Mouse (Mus musculus) cerebellum, adult 9-11 months (tissue): ENCODE data around the gene Ccl22.

ENCODE experiments used
- DNase-seq: peaks from one replicate; pipeline ENCODE4 v3.0.0; 2022

Ccl22 gene

GRCm38 (mm10) chr8:94745476-94746184 lies at the start of gene Ccl22:
Ccl22 (plus strand) TSS chr8:94745590.
- DNase-seq, result no peak

GRCm38 (mm10) chr8:94695994-94696384 lies 49.4 kb upstream of the Ccl22 start, which contains the start of gene Pllp:
Pllp (minus strand) TSS chr8:94696278.
- DNase-seq, result no peak

DNA sequence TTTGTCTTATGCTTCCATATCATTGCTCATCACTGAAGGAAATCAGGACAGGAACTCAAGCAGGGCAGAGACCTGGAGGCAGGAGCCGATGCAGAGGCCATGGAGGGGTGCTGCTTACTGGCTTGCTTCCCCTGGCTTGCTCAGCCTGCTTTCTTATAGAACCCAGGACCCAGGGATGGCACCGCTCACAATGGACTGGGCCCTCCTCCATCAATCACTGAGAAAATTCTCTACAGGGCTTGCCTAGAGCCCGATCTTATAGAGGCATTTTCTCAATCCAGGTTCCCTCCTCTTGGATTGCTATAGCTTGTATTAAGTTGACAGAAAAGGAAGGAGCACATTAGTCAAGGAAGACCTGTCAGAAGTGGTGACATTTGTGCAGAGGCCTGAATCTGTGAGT lies 48.8 kb upstream of the Ccl22 start:
- no peak for DNase-seq

DNA sequence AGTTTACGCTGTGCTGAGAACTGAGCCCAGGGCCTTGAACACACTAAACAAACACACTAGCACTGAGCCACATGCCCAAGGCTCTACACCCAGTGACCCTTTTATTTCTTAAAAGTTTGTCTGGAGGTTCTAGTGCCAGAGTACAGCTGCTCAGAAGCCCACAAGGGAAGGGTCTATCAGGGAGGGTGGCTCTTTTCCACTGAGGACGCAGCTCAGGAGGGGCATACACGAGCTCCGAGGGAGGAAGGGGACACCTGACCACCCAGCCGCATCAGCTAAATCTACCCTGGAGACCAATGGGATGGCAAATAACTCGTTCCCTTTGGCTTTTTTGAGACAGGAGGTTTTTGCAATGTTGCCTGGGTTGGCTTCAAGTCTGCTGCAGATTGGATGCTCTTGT lies 47.4 kb upstream of the Ccl22 start:
- no peak for DNase-seq

DNA sequence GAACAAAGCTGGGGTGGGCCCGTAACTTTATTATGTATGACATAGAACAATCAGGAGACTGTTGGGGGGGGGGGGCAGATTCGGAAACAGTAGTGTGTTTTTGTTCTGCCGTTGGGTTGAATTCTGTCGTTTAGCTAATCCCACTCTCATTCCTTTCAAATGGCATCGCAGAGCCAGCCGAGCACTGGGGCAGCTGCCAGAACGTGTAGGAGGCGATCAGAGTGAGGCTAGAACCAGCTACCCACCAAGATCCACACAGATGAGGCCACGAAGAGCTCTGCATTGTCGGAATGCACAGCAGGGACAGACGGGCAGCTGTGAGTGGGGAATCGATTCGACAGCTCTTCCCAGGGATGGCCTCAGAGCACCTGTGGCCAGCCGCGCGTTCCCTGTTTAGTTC lies 46.0 kb upstream of the Ccl22 start:
- DNase-seq, result no peak

DNA sequence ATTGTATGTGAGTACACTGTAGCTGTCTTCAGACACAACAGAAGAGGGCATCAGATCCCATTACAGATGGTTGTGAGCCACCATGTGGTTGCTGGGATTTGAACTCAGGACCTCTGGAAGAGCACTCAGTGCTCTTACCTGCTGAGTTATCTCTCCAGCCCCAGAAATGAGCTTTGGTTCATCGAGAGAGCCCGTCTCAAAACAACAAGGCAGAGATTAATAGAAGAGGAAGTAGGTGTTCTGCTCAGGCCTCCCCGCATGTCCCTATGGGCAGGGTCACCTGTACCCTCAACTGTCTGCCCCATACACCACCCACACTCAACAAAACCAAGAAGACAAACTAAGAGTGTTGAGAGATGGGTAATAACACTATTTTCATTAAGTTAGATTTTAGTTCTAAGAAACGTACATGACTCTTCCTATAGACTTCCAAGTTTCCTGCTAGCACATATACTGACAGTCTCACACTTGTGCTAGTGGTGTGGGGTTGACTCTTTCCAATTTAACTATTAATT lies 44.9 kb upstream of the Ccl22 start:
- no peak for DNase-seq

DNA sequence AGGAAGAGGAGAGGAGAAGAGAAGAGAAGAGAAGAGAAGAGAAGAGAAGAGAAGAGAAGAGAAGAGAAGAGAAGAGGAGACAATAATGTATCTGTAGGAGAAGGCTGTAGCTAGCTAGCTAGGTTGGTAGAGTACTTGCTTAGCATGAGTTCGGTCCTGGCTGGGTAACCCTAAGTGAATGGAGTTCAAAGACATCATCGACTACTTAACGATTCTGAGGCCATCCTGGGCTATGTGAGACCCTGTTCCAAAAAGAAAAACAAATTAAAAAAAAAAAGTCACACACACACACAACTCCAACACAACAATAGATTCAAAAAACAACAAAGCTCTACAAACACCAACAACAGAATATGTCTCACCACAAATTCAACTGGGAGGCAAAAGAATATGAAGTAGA lies 43.2 kb upstream of the Ccl22 start:
- no peak for DNase-seq

GRCm38 (mm10) chr8:94702844-94703813 lies 42.3 kb upstream of the Ccl22 start:
- DNase-seq, result peak; percentile 78

DNA sequence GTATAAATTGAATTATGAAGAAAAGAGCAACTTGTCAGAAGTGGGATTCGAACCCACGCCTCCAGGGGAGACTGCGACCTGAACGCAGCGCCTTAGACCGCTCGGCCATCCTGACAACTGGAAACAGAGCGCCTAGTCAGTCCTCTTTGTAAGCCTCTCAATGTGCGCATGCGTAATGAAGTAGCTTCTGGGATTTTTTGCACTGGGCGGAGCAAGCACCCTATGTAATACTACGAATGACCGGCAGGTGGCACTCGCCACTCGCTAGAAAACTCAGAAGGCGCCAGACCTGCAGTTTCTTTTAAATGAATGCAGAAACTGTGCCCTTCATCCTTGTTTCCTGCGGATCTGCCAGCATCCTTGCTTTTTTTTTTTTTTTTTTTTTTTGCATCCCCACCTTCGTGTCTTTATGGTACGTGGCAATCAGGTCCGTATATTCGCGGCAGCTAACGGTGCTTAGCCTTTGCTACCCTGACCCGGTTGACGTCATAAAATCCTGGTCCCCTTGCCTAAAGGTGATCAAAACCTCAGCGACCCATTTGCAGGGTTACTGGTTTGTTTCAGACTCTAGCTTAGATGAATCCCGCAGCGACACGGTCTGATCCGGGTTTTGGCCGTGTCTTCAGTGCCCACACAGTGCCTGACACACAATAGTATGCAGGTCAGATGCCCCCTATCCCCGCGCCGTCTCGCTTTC lies 41.3 kb upstream of the Ccl22 start:
- DNase-seq, result peak; percentile 97

DNA sequence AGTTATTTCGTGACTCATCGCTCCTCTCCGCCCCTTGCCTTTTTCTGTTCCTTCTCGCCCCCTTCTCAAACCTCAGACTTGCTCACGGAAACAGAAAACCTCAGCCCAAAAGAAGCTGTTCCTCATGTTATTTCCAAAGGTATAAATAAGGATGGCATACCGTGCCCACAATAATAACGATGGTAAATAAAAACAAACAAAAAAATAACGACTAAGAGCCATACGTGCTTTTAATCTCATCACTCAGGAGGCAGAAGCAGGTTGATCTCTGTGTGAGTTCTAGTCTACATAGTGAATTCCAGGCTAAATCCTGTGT lies 40.8 kb upstream of the Ccl22 start:
- DNase-seq, result no peak

DNA sequence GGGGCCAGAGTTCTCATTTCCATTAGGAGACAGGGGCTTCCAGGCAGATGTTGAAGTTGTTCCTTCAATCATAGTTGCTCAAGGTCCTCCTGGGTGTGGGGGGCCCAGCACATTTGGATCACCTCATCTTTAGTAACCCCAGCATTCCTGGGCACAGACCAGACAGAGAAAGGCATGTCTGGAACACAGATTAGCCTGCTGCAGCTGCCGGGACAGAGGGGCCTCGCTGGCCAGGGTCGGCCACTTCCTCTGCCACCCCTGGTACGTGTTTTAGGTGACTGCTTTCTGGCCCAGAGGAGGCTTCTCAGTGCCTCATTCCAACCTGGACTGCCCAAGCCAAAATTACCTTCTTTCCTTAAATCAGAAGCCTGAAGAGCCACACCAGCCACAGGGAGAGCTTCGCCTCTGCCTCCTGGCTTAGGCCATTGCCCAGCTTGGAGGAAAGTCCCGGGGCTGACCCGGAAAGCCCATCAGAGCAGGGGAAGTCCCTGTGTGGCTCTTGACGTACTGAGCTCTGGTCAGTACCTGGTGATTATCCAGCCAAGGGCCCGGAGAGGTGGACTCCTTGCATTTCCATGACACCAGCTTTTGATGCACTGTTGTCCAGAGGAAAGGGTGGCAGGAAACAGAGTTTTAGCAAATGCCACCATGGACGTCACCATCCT lies 39.7 kb upstream of the Ccl22 start:
- DNase-seq, result no peak

- peak; percentile 26 for DNase-seq
Observed at GRCm38 (mm10) chr8:94706732-94707395, 38.5 kb upstream of the Ccl22 start.

DNA sequence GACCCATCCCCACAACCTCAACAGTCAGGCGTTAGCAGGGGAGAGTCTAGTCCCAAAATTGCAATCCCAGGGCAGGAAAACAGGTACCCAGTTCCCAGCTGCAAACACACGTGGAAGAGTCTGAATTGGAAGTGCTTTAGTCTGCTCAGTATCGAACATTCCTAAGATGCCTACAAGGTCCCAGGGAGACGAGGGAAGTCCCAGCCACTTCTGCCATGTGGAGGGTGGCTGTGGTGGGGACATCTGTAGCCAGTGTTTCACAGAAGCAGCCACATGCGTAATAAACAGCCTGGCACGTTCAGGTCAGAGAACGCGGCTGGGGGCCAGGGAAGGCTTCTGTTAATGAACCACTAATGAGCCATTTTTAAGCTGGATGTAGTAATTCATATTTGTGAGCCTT lies 35.1 kb upstream of the Ccl22 start:
- no peak for DNase-seq

- peak; percentile 57 for DNase-seq
Observed at GRCm38 (mm10) chr8:94711160-94711718, 34.2 kb upstream of the Ccl22 start.

DNA sequence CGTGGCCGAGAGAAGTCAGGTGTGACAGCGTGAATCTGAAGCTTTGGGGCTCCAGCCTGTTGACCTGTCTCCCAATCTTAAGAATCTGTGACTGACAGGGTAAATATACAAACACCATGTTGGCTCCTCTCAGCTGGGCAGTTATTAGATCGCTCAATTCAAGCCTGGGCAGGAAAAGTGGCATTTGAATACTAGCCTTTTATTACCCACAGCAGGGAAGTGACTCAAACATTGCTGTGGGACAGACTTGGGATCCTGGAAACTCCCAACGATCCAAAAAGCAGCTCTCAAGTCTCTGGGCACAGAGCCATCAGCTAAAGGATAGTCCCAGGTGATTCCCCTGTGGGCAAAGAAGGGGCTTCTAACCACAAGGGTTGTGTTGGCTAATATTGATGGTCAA lies 30.8 kb upstream of the Ccl22 start:
- DNase-seq, result no peak

DNA sequence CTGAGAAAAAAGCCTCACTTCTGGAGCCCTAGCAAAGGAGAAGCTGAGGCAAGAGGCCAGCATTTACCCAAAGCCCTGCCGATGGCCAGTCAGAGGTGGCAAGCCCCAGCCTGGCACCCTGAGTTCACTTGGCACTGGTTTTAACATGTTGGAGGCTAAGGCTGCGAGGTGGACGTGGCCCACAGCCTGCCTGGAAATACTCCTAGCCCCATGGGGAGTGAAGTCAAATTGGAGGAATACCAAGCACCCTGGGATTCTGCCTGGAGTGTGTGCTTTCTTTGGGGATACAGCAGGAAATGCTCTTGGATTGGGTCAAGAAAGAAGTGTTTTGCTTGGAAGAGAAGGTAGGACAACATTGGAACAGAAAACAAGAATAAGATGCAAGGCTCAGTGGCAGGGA lies 29.5 kb upstream of the Ccl22 start:
- DNase-seq, result no peak

- no peak for DNase-seq
Observed at GRCm38 (mm10) chr8:94716841-94717240, 28.5 kb upstream of the Ccl22 start.

DNA sequence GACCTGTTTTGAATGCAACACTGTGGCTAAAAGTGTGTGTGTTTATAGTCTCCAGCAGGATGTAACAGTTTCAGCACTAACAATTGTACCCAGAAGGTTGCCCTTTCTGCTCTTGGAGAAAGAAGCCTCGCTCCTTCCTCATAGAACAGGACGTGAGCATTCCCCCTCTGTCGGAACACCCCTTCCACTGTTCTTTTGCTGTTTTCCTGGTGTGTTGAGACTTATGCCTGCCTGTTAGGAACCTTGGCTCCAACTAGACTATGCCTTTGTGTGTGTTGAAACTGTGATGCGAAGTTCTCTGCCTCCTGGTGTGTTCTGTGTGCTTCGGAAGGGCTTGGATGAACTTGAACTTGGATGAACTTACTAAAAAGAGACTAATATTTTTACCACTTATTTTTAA lies 19.4 kb upstream of the Ccl22 start:
- no peak for DNase-seq

DNA sequence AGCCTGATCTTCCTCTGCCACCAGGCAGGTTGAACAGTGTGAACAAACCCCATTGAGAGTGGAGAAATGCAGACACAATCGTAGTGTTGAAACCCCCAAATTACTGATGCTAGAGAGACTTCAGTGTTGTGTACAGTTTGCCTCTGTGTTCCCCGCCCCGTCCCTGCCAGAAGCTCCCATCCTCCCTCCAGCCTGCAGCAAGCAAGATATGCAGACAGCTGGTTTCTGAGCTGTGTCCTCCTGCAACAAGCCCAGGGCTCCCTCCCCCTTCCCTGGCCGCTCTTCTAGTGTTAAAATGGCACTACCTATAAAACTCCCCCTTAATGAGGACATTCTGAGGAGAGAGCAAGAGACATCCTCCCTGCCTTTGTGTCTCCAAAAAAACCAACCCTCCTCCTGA lies 16.1 kb upstream of the Ccl22 start:
- DNase-seq, result no peak

GRCm38 (mm10) chr8:94733821-94734465 lies 11.4 kb upstream of the Ccl22 start:
- no peak for DNase-seq

DNA sequence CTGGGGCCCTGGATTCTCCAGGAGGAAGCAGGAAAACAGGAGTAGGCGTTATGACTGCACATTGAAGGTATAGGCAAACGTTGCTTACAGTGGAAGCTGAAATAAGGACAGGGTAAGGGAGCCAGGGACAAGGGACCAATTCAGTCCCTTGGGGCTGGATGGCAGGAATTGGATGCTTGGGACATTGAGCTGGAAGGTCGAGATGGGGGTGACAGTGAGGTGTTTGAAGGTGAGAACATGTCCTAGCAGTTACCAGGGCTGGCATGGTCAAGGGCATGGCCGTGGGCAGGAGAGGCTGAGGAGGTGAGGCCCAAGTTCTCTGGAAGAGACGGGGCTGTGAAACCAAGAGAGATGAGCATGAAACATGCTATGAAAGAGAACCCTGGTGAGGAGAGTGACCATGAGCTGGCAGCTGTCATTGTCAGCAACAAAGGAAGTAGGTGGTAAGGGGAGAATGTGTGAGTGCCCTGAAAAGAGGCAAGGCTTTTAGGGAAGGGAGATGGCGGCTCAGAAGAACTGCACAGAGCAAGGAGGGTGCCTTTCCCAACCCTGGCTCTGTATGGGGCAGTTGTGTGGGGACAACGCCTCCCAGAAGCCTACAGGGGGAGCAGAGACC lies 10.5 kb upstream of the Ccl22 start:
- DNase-seq, result no peak
